Mouse (Mus musculus) gastrocnemius, postnatal 4 days (tissue): ENCODE measurements around the gene Gm49388. TPM values are rescaled to one million over a fixed set of nuclear protein-coding genes. Genes with fewer than 3 reads are reported as not detected.
"Not testable (repeated sequence)": the region's sequence is repeated elsewhere in the genome, so short reads cannot be mapped to it uniquely, and the experiment has no call there.

Experiments
- DNase-seq, 2 experiments: peaks; one replicate each; pipeline ENCODE4 v3.0.0; 2021 to 2022; ENCODE audit warnings: low spot score in 2 of 2, mixed read lengths in 2 of 2
- total RNA-seq, 2 experiments: library from RNA; stranded (reverse); gene quantifications; 2 replicates each; pipeline ENCODE4 v1.2.3; 2021

Gm49388 gene
- total RNA-seq, 2 experiments from 2014 or later, result 2.8 to 4.0 TPM

DNA sequence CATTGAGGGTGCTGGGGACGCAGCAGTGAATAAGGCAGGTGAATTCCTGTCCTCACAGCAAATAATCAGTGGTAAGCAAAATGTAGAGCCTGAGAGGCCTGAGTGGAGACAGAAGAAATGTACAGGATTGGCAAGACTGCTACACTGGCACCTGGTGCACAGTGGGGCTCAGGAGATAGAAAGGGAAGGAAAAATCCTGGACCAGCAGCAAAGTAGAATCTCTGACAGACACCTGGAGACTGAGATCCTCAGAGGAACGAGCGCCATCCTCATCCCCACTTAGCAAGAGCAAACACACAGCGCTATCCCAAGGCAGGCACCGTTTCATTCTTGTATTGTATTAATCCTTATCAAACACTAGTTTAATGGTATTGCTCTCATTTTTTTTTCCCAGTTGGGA is 52.1 kb downstream of the Gm49388 start:
- no peak for DNase-seq

DNA sequence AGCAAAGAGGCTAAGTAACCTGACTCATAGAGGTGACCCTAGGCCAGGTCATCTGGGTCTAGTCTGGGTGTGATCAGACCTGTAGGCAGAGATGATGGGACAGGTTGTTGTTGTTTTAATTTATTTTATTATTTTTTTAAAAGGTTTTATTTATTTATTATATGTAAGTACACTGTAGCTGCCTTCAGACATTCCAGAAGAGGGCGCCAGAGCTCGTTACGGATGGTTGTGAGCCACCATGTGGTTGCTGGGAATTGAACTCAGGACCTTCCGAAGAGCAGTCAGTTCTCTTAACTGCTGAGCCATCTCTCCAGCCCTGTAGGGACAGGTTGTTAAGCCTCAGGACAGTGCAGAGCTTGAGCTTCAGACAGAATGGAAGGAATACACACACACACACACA is 52.5 kb downstream of the Gm49388 start:
- not testable (repeated sequence) for DNase-seq

DNA sequence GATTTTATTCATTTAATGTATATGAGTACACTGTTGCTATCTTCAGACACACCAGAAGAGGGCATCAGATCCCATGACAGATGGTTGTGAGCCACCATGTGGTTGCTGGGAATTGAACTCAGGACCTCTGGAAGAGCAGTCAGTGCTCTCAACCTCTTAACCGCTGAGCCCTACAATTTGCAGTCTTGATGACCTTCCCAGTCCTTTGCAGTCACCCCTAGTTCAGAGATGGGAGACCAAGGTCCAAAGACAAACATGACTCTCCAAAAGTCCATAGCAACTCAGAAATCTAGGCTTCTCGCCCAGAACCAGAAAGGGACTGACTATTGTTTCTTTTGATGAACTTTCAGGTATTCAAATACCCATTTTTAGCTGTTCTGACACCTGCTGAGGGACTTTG is 54.6 kb downstream of the Gm49388 start:
- not testable (repeated sequence) for DNase-seq

DNA sequence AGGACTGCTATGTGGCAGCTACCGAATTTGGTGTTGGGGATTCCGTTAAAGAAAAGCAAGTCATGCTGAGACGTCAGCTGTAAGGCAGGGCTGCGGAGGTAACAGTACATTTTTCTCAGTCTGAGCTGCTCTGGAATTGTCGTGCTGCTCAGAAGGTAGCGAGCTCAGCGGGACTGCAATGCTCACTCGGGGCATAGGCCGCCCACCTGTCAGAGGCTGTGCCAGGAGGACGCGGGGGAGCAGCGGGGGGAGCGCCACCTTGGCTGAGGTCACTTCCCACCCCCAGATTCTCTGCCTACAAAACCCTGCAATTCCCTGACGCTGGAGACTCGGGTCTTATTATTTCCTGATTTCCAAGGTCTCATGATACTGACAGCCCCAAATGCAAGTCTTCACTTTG is 55.5 kb downstream of the Gm49388 start:
- peak in 1 of 2 experiments; percentile 58 for DNase-seq

DNA sequence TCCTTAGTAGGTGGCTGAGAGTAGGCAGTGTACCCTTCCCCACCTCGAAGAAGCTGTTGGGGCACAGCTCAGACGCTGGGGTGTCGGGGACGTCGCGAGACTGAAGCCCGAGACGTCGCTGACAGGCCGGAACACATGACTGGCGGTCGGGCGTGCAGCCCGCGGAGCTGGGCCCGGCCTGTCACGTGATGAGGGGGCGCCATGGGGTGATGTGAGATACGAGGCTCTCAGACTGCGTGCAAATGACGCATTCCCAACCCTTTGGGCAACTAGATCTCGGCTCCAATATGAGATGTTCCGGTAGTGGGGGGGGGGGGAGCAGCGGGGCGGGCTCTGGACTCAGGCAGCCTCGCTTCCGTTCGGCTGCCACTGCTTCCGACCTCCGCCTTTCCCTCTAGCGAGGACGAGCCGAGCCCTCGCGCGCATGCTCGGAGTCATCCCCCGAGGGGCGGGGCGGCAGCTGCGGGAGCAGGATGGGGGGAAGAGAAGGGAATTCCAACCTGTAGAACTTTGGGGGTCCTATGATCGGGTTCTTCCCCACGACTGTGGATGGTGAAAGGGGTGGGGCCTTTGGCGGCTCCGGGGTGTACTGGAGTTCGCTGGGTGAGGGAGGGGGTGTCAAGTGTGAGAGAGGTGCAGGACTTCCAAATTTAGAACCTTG is 56.1 kb downstream of the Gm49388 start:
- peak; percentile 94 to 96 for DNase-seq

DNA sequence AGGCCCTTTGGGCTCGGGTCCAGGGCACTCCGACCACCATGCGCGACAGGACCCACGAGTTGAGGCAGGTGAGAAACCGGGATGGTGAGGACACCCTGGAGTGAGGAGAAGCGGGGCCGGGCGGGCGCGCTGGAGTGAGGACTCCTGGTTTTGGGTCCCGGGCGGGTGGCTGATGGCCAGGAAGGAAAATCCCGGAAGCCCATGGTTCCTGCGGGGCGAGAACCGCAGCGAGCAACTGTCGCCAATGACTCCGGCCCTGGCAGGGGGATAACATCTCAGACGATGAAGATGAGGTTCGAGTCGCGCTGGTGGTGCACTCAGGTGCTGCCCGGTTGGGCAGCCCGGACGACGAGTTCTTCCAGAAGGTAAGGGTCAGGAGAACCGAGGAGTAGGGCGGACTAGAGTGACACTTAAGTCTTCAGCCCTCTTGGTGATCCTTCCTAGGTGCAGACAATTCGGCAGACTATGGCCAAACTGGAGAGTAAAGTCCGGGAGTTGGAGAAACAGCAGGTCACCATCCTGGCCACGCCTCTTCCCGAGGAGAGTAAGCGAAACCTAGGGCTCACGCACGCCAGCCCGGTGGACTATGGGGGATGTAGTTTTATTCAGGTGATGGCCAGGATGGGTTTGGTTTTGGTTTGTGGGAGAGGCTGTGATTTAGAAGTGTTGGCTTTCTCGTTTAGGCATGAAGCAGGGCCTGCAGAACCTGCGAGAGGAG is 56.8 kb downstream of the Gm49388 start:
- peak; percentile 58 to 81 for DNase-seq

DNA sequence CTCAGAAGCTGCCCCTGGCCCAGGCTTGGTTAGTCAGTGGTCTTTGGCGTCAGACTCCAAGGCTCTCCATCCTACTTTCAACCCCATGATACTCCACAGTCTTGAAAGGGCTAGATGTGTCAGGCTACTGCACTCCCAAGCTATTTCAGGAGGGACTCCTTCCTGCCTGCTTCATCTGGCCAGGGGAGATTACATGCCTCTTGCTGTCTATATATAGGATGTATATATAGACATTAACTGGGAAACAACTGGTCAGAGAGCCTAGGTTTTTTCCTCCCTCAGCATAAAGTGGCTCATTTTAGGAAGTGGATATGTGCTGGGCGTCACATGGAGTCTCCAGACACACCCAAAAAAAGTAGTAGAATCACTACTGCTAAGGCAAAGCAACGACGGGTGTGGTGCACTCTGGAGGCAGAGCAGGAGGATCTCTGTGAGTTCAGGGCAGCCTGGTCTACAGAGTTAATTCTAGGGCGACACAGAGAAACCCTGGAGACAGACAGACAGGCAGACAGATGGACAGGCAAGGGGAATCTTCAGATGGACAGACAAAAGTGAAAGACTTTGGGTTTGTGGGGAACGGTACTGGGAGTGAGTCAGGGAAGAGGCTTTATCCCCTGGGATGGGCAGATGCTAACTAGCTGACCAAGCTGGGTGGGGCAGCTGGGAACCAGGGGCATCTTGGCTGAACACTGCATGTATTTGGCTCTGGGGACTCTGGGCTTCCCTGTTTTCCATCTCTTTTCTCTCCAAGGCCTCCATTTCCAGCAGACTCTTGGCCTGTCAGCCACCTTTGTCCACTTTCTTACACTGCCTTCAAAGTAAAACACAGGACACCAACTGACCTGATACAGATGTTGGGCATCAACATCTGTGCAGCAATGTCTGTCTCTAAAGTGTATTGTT is 64.8 kb downstream of the Gm49388 start:
- no peak for DNase-seq

DNA sequence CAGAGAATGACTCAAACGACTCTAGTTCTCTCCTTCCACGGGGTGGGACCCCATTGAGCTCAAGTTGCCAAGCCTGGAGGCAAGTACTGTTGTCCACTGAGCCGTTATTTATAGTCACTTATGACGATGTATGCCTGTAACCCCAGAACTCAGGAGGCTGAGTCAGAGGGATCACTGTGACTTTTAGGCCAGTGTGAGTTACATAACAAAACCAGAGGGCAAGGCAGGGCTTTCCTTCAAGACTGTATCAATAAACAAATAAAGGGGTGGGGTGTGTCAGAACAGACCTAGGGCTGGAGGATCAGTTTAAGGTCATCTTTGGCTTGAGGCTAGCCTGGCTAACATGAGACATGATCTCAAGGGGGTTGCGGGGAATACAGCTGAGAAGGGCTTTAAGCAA is 65.5 kb downstream of the Gm49388 start:
- no peak for DNase-seq

Other genes with a start within 250 kb of the Gm49388 start
- 1 to 10 TPM in 1 of 2 experiments, not detected in 1; 3.1 TPM for gene Tmem265, start 224.2 kb upstream of the Gm49388 start, total RNA-seq
- 10 to 100 TPM; 21.6 to 25.5 TPM for gene Phkg2, start 212.3 kb upstream of the Gm49388 start, total RNA-seq
- gene Ccdc189, start 197.0 kb upstream of the Gm49388 start, total RNA-seq, result 1 to 10 TPM; 5.0 to 5.1 TPM
- 10 to 100 TPM; 48.4 to 50.5 TPM for gene Rnf40, start 196.8 kb upstream of the Gm49388 start, total RNA-seq
- gene Zfp629, start 169.8 kb upstream of the Gm49388 start, total RNA-seq, result 10 to 100 TPM; 13.1 to 13.5 TPM
- 100 to 1,000 TPM; 112 to 132 TPM for gene Bcl7c, start 76.7 kb upstream of the Gm49388 start, total RNA-seq
- gene Ctf1, start 72.9 kb upstream of the Gm49388 start, total RNA-seq, result 10 to 100 TPM in 1 of 2 experiments, 1 to 10 TPM in 1; 7.0 to 10.0 TPM
- gene Ctf2, start 53.4 kb upstream of the Gm49388 start, total RNA-seq, result not detected
- gene Fbxl19, start 41.1 kb upstream of the Gm49388 start, total RNA-seq, result 1 to 10 TPM; 8.6 to 8.8 TPM
- 10 to 100 TPM; 12.3 to 13.9 TPM for gene Orai3, start 15.8 kb upstream of the Gm49388 start, total RNA-seq
- 10 to 100 TPM; 30.3 to 32.4 TPM for gene Setd1a, start 8.9 kb upstream of the Gm49388 start, total RNA-seq
- gene Hsd3b7, start 15.0 kb downstream of the Gm49388 start, total RNA-seq, result 10 to 100 TPM; 13.0 to 13.3 TPM
- 10 to 100 TPM; 82.8 to 84.9 TPM for gene Stx4a, start 38.7 kb downstream of the Gm49388 start, total RNA-seq
- 1 to 10 TPM; 4.7 to 6.3 TPM for gene Stx1b, start 38.9 kb downstream of the Gm49388 start, total RNA-seq
- gene Zfp646, start 90.6 kb downstream of the Gm49388 start, total RNA-seq, result 10 to 100 TPM; 24.0 to 27.1 TPM
- 10 to 100 TPM in 1 of 2 experiments, 1 to 10 TPM in 1; 8.8 to 10.1 TPM for gene Zfp668, start 91.2 kb downstream of the Gm49388 start, total RNA-seq
- gene Prss53, start 105.4 kb downstream of the Gm49388 start, total RNA-seq, result 1 to 10 TPM; 1.6 to 1.8 TPM
- gene Gm21974, start 109.8 kb downstream of the Gm49388 start, total RNA-seq, result not detected
- gene Vkorc1, start 110.0 kb downstream of the Gm49388 start, total RNA-seq, result 10 to 100 TPM; 62.4 to 71.8 TPM
- 10 to 100 TPM; 84.7 to 92.3 TPM for gene Bckdk, start 118.5 kb downstream of the Gm49388 start, total RNA-seq
- gene Kat8, start 126.9 kb downstream of the Gm49388 start, total RNA-seq, result 10 to 100 TPM; 18.5 to 23.2 TPM
- gene Prss8, start 144.5 kb downstream of the Gm49388 start, total RNA-seq, result not detected
- gene Prss36, start 161.1 kb downstream of the Gm49388 start, total RNA-seq, result 1 to 10 TPM; 7.6 to 8.9 TPM
- gene Fus, start 181.8 kb downstream of the Gm49388 start, total RNA-seq, result 100 to 1,000 TPM; 287 to 354 TPM
- 10 to 100 TPM; 16.0 to 21.7 TPM for gene Pycard, start 208.3 kb downstream of the Gm49388 start, total RNA-seq
- gene Trim72, start 218.3 kb downstream of the Gm49388 start, total RNA-seq, result 100 to 1,000 TPM; 254 to 296 TPM